Mouse (Mus musculus) MEL (cell line): ENCODE data around the gene Enthd1. TPM values are rescaled to one million over a fixed set of nuclear protein-coding genes. Genes with fewer than 3 reads are reported as not detected.

Source experiments
- DNase-seq: peaks from one replicate; pipeline ENCODE4 v3.0.0; 2011; ENCODE audit warnings: low read depth, low spot score
- H3K27ac ChIP-seq: 2 replicates; pipeline ENCODE4 v1.5.1; 2012; ENCODE audit warnings: low read depth, mild to moderate bottlenecking, control low read depth, low read length, moderate library complexity; ENCODE audit not compliant: control insufficient read depth
- H3K27me3 ChIP-seq, 2 experiments: fragments of 150-350 bp in 1 of 2; sonication (generic) in 1 of 2; 2 replicates each; pipeline ENCODE4 v1.6.1; 2012; ENCODE audit warnings: low read length in 2 of 2, mild to moderate bottlenecking in 2 of 2, improper control_type of control experiment in 1 of 2, moderate library complexity in 1 of 2; ENCODE audit not compliant: insufficient read depth in 2 of 2, control insufficient read depth in 1 of 2
- H3K36me3 ChIP-seq, 2 experiments: 2 replicates each; pipeline ENCODE4 v1.6.1; 2012 to 2014; ENCODE audit warnings: low read length in 2 of 2, improper control_type of control experiment in 1 of 2, inconsistent platforms in 1 of 2, mild to moderate bottlenecking in 1 of 2; ENCODE audit not compliant: insufficient read depth in 2 of 2, control insufficient read depth in 1 of 2
- H3K4me1 ChIP-seq, 2 experiments: fragments of 150-350 bp in 1 of 2; sonication (generic) in 1 of 2; 2 replicates each; pipeline ENCODE4 v1.6.1; 2012; ENCODE audit warnings: low read length in 2 of 2, improper control_type of control experiment in 1 of 2, mild to moderate bottlenecking in 1 of 2; ENCODE audit not compliant: insufficient read depth in 2 of 2, control insufficient read depth in 1 of 2
- H3K4me3 ChIP-seq, 2 experiments: fragments of 150-350 bp in 1 of 2; sonication (generic) in 1 of 2; 2 replicates each; pipeline ENCODE4 v1.5.1; 2012; ENCODE audit warnings: low read depth in 2 of 2, low read length in 2 of 2, mild to moderate bottlenecking in 2 of 2, moderate library complexity in 2 of 2, control low read depth in 1 of 2, improper control_type of control experiment in 1 of 2; ENCODE audit not compliant: control insufficient read depth in 1 of 2, insufficient read depth in 1 of 2
- H3K79me2 ChIP-seq: 2 replicates; pipeline ENCODE4 v1.6.1; 2012; ENCODE audit warnings: mild to moderate bottlenecking, low read length, moderate library complexity; ENCODE audit not compliant: control insufficient read depth, poor library complexity, insufficient read depth
- H3K9ac ChIP-seq: 2 replicates; pipeline ENCODE4 v1.6.1; 2012; ENCODE audit warnings: low read depth, mild to moderate bottlenecking, control low read depth, low read length, moderate library complexity; ENCODE audit not compliant: control insufficient read depth, poor library complexity, severe bottlenecking
- H3K9me3 ChIP-seq: fragments of 150-350 bp; sonication (generic); replicated peaks from 2 replicates; pipeline ENCODE4 v1.6.1; 2012; ENCODE audit warnings: mild to moderate bottlenecking, low read length, improper control_type of control experiment, moderate library complexity; ENCODE audit not compliant: insufficient read depth
- BHLHE40 ChIP-seq: IDR thresholded peaks from 2 replicates; pipeline ENCODE4 v1.6.1; 2012; ENCODE audit warnings: low read depth, mild to moderate bottlenecking, inconsistent platforms, low read length, improper control_type of control experiment, borderline replicate concordance
- CHD1 ChIP-seq: IDR thresholded peaks from 2 replicates; pipeline ENCODE4 v1.6.1; 2012; ENCODE audit warnings: low read depth, mild to moderate bottlenecking, inconsistent platforms, low read length, improper control_type of control experiment
- CTCF ChIP-seq, 3 experiments: IDR thresholded peaks in 2 of 3; conservative IDR thresholded peaks in 1 of 3; 2 replicates each; pipeline ENCODE4 v1.5.1; 2011 to 2012; ENCODE audit warnings: low read length in 3 of 3, low read depth in 2 of 3, mild to moderate bottlenecking in 2 of 3, improper control_type of control experiment in 1 of 3, inconsistent platforms in 1 of 3, mixed read lengths in 1 of 3, moderate library complexity in 1 of 3; ENCODE audit not compliant: control insufficient read depth in 1 of 3, insufficient read depth in 1 of 3, poor library complexity in 1 of 3, severe bottlenecking in 1 of 3
- ELF1 ChIP-seq: IDR thresholded peaks from 2 replicates; pipeline ENCODE4 v1.6.1; 2014; ENCODE audit warnings: low read depth, mild to moderate bottlenecking, inconsistent platforms, low read length, improper control_type of control experiment, moderate library complexity
- ETS1 ChIP-seq: IDR thresholded peaks from 2 replicates; pipeline ENCODE4 v1.6.1; 2012; ENCODE audit warnings: low read depth, mild to moderate bottlenecking, inconsistent platforms, low read length, improper control_type of control experiment, moderate library complexity
- GATA1 ChIP-seq: IDR thresholded peaks from 2 replicates; pipeline ENCODE4 v1.6.1; 2011; ENCODE audit warnings: low read depth, low read length, improper control_type of control experiment
- HCFC1 ChIP-seq: IDR thresholded peaks from 2 replicates; pipeline ENCODE4 v1.6.1; 2012; ENCODE audit warnings: low read depth, mild to moderate bottlenecking, inconsistent platforms, low read length, improper control_type of control experiment, moderate library complexity
- JUND ChIP-seq: IDR thresholded peaks from 2 replicates; pipeline ENCODE4 v1.6.1; 2011; ENCODE audit warnings: low read depth, mild to moderate bottlenecking, improper control_type of control experiment, low read length
- MAFK ChIP-seq: IDR thresholded peaks from 2 replicates; pipeline ENCODE4 v1.6.1; 2011; ENCODE audit warnings: low read depth, mild to moderate bottlenecking, low read length, improper control_type of control experiment, borderline replicate concordance
- MAZ ChIP-seq: IDR thresholded peaks from 2 replicates; pipeline ENCODE4 v1.6.1; 2012; ENCODE audit warnings: low read depth, mild to moderate bottlenecking, inconsistent platforms, low read length, improper control_type of control experiment
- MEF2A ChIP-seq: IDR thresholded peaks from 2 replicates; pipeline ENCODE4 v1.6.1; 2014; ENCODE audit warnings: low read depth, mild to moderate bottlenecking, inconsistent platforms, low read length, improper control_type of control experiment; ENCODE audit not compliant: poor library complexity, insufficient replicate concordance, severe bottlenecking; ENCODE audit errors: extremely low read depth
- NELFE ChIP-seq: IDR thresholded peaks from 2 replicates; pipeline ENCODE4 v1.6.1; 2011; ENCODE audit warnings: low read depth, low read length, improper control_type of control experiment
- NRF1 ChIP-seq: IDR thresholded peaks from 2 replicates; pipeline ENCODE4 v1.6.1; 2014; ENCODE audit warnings: low read depth, mild to moderate bottlenecking, inconsistent platforms, low read length, improper control_type of control experiment, moderate library complexity; ENCODE audit not compliant: poor library complexity, insufficient read depth, severe bottlenecking
- POLR2A ChIP-seq, 2 experiments: IDR thresholded peaks; 2 replicates each; pipeline ENCODE4 v1.6.1; 2011 to 2012; ENCODE audit warnings: low read length in 2 of 2, mild to moderate bottlenecking in 2 of 2, control low read depth in 1 of 2, improper control_type of control experiment in 1 of 2, low read depth in 1 of 2, moderate library complexity in 1 of 2; ENCODE audit not compliant: control insufficient read depth in 1 of 2, insufficient read depth in 1 of 2, poor library complexity in 1 of 2
- RAD21 ChIP-seq: IDR thresholded peaks from 2 replicates; pipeline ENCODE4 v1.6.1; 2011; ENCODE audit warnings: mild to moderate bottlenecking, low read depth, low read length, improper control_type of control experiment
- TAL1 ChIP-seq: IDR thresholded peaks from 2 replicates; pipeline ENCODE4 v1.6.1; 2012; ENCODE audit warnings: mild to moderate bottlenecking, inconsistent platforms, low read length, moderate library complexity, mixed read lengths
- USF1 ChIP-seq: IDR thresholded peaks from 2 replicates; pipeline ENCODE4 v1.6.1; 2014; ENCODE audit warnings: low read depth, mild to moderate bottlenecking, inconsistent platforms, low read length, improper control_type of control experiment, moderate library complexity
- USF2 ChIP-seq, 2 experiments: IDR thresholded peaks; 2 replicates each; pipeline ENCODE4 v1.6.1; 2011 to 2012; ENCODE audit warnings: improper control_type of control experiment in 2 of 2, low read length in 2 of 2, borderline replicate concordance in 1 of 2, inconsistent platforms in 1 of 2, low read depth in 1 of 2, mild to moderate bottlenecking in 1 of 2; ENCODE audit not compliant: insufficient read depth in 1 of 2
- ZC3H11A ChIP-seq: IDR thresholded peaks from 2 replicates; pipeline ENCODE4 v1.6.1; 2012; ENCODE audit warnings: low read depth, mild to moderate bottlenecking, inconsistent platforms, low read length, improper control_type of control experiment
- ZMIZ1 ChIP-seq: IDR thresholded peaks from 2 replicates; pipeline ENCODE4 v1.6.1; 2012; ENCODE audit warnings: low read depth, mild to moderate bottlenecking, inconsistent platforms, low read length, improper control_type of control experiment, moderate library complexity
- ZNF384 ChIP-seq: IDR thresholded peaks from 2 replicates; pipeline ENCODE4 v1.6.1; 2012; ENCODE audit warnings: low read depth, mild to moderate bottlenecking, inconsistent platforms, low read length, improper control_type of control experiment
- polyA plus RNA-seq, 2 experiments: library from polyadenylated mRNA; stranded (reverse) in 1 of 2; unstranded in 1 of 2; fragments of >175 nt in 1 of 2; fragments of >200 nt in 1 of 2; gene quantifications; 2 replicates each; pipeline versions ENCODE4 v1.2.1 to v1.2.4; 2012; ENCODE audit warnings: low replicate concordance in 2 of 2, low read depth in 1 of 2; ENCODE audit not compliant: insufficient read length in 2 of 2, insufficient read depth in 1 of 2, missing spikeins in 1 of 2
- total RNA-seq: library from RNA; depleted of rRNA; stranded (reverse); fragments of 300-350 nt; gene quantifications from 2 replicates; pipeline ENCODE4 v1.2.3, GENCODE M21; 2012

The Enthd1 gene
- total and polyA plus RNA-seq, 3 experiments, result not detected

GRCm38 (mm10) chr15:80436961-80437360 lies 128.0 kb downstream of the Enthd1 start:
- Histone ChIP-seq H3K4me1 (peaks cover 0 to 3% of the 10 kb centered on the region in 2 experiments; a peak in 1 of 4 replicates), H3K9me3 (no peaks in the 10 kb centered on the region), H3K27me3 (no peaks in the 10 kb centered on the region; a peak in 1 of 4 replicates), H3K9ac (no peak overlapping the region), H3K27ac (no peak overlapping the region), H3K36me3 (no peaks in the 10 kb centered on the region), H3K79me2 (no peaks in the 10 kb centered on the region), H3K4me3 (no peak overlapping the region)
- no peak for TF ChIP-seq JUND
- no peak for TF ChIP-seq CTCF (IDR thresholded peaks at IDR 0.05 in 2 of 3, conservative IDR thresholded peaks at IDR 0.05 in 1 of 3; ENCODE audit: control insufficient read depth in 1 of 3, insufficient read depth in 1 of 3, low read depth in 2 of 3, low read length in 3 of 3, poor library complexity in 1 of 3, severe bottlenecking in 1 of 3)
- TF ChIP-seq ZC3H11A, result no peak
- no peak for TF ChIP-seq ZMIZ1
- no peak for TF ChIP-seq CHD1
- no peak for TF ChIP-seq BHLHE40
- TF ChIP-seq MEF2A, result no peak
- no peak for TF ChIP-seq POLR2A (IDR thresholded peaks at IDR 0.05; ENCODE audit: control insufficient read depth in 1 of 2, insufficient read depth in 1 of 2, low read depth in 1 of 2, low read length in 2 of 2, poor library complexity in 1 of 2)
- no peak for TF ChIP-seq NELFE
- no peak for TF ChIP-seq HCFC1
- no peak for TF ChIP-seq ZNF384
- no peak for TF ChIP-seq USF2 (IDR thresholded peaks at IDR 0.05; ENCODE audit: borderline replicate concordance in 1 of 2, insufficient read depth in 1 of 2, low read depth in 1 of 2, low read length in 2 of 2)
- TF ChIP-seq GATA1, result no peak
- no peak for TF ChIP-seq MAFK
- no peak for TF ChIP-seq ETS1
- no peak for TF ChIP-seq MAZ
- TF ChIP-seq RAD21, result no peak
- no peak for TF ChIP-seq USF1
- TF ChIP-seq TAL1, result no peak
- DNase-seq, result no peak

GRCm38 (mm10) chr15:80430324-80430723 lies 134.6 kb downstream of the Enthd1 start:
- H3K27ac ChIP-seq, result no peak overlapping the region
- no peaks in the 10 kb centered on the region for H3K4me1 ChIP-seq
- no peak overlapping the region for H3K4me3 ChIP-seq
- no peak for DNase-seq
- H3K9ac ChIP-seq, result no peak overlapping the region
- no peak for TF ChIP-seq ELF1
- no peak for TF ChIP-seq NRF1
- no peak for TF ChIP-seq USF1
- TF ChIP-seq MEF2A, result no peak
- peaks cover 0 to 2% of the 10 kb centered on the region in 2 experiments; a peak in 2 of 4 replicates for H3K27me3 ChIP-seq
- no peaks in the 10 kb centered on the region for H3K79me2 ChIP-seq
- H3K36me3 ChIP-seq, result no peaks in the 10 kb centered on the region
- H3K9me3 ChIP-seq, result no peaks in the 10 kb centered on the region
